Mouse (Mus musculus): ENCODE measurements around the gene Serpinb1b.
"Not testable (repeated sequence)": the region's sequence is repeated elsewhere in the genome, so short reads cannot be mapped to it uniquely, and the experiment has no call there.

Gene Serpinb1b

DNA sequence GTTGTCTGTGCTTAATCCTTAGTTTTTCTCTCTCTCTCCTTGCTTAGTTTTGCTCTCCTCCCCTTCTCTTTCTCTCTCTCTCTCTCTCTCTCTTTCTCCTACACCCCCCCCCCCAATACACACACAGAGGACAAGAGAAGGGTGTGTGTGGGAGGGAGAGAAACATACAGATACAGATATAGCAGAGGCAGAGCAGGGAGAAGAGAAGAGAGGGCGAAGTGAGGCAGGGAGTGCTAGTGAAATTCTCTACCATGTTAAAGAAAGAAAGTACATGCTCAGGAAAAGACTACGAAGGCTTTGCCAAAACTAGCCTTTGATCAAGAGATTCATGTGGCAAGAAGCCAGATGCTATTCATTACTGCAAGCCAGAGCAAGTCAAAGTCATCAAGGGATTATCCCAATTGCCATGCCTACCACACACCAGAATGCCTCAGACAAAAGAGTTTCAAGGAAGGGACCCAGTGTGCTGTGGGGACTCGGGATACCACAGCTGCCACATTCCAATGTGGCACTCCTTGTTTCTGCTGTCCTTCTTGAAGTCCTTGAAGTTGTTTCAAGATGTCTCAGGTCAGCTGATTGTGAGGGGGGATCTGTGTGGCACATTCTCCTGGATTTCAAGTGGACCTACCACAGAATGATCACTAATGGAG is at the start of gene Serpinb1b:
TSS of gene Serpinb1b (plus strand) at position 520 of the 650 bp plus-strand sequence.
- no peak for DNase-seq

DNA sequence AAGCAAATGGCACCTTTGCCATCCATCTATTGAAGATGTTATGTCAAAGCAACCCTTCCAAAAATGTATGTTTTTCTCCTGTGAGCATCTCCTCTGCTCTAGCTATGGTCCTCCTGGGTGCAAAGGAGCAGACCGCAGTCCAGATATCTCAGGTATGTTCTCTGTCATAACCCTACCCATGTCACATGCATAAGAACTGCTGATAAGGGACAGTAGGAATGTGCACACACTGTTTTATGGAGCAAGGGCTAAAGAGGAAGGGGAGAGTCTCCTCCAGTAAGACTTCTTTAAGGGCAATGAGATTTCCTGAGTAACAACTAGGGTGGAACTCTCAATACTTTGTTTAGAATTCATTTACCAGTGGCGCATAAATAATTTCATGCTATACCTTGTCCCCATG is 48.9 kb upstream of the Serpinb1b start:
- DNase-seq, result not testable (repeated sequence)

DNA sequence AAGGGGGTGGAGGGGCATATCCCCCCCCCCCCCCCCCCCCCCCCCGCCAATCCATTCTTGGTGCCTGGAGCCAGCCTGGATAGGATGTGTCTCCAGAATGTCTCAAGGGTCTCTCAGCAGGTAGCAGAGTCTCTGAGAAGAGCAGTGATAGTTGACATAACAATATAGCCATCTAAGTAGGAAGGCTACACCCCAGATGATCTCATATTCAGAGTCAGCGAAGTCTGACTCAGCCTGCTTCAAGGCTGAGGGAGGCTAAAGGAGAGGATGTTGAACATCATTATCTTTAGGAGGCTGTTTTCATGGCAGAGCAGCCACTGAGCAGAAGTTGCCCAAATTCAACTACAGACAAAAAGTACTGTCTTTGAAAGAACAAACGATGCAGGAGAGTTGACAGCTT is 48.1 kb upstream of the Serpinb1b start:
- no peak for DNase-seq

DNA sequence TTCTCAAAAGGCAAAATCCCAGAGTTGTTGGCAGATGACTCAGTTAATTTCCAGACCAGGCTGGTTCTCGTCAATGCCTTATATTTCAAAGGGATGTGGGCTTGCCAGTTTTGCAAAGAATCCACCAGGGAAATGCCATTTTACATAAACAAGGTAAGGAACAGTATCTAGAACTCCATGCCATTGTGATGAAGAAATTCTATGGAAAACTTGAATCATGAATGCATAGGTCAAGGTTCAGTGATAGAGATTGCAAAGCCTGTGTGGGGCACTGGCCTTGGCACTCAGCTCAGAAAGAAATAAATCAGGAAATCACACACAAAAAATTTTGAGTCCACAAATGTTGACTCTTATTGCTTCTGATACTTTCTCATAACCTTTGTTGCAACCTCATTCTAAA is 42.9 kb upstream of the Serpinb1b start:
- DNase-seq, result no peak

DNA sequence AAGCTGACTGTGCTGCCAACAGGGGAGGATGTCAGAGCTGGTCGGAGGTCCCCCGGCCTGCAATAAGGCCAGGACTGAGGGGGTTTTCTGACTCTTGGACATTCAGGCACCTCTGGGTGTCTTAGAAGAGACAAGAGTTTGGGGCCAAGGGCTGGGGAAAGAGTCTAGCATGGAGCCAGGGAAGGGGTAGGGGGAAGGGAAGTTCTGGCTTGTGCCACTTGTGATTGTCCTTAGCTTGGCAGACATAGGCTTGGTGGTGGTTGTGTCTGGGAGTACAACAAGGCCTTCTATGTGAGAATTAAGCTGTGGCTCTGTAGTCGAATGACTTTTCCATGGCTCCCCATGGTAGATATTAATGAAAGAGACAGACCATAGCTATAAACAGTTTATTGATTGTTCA is 34.8 kb upstream of the Serpinb1b start:
- DNase-seq, result no peak

DNA sequence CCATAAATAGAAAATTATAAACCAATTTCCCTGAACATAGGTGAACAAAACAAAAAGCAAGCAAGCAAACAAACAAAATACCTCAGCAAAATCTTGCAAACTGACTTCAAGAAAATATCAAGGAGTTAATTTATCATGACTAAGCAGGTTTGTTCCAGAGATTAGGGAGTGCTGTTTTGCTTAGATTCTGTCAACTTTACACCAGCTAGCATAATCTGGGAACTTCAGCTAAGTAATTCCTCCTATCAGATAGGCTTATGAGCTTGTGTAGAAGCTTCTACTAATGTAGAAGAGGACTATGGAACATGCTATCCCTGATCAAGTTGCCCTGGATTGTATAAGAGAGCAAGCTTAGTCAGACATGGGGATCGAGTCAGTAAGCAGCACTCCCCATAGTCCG is 31.1 kb upstream of the Serpinb1b start:
- no peak for DNase-seq

DNA sequence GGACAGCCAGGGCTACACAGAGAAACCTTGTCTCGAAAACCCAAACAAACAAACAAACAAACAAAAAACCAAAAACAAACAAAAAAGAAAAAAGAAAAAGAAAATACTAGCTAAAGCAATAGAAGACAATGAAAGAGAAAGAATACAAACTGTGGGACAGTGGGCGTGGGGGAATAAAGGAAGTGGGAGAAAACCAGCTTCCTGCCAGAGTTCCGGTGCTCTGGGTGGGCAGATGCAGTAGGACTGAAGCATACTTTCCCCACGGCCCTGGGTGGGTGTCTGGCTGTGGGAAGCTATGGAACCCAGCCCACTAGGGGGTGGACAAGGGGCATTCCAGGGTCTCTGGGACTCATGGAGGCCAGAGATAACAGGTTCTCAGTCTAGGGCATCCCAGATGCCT is 30.2 kb upstream of the Serpinb1b start:
- no peak for DNase-seq

DNA sequence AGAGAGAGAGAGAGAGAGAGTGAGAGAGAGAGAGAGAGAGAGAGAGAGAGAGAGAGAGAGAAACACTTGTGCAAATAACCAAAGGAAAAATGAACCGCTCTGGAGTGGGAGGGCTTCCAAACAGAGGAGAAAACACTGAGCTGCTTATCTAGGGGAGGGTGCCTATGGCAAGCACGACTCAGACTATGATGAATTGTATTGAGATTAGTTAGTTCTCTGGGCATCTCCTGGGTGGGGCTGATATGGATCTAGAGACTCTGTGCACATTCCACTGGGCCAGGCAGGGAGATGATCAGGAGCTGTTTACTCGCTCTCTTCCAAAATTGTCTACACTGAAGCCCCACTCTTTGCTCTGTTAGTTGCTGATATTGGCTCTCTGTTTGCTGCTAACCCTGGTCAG is 26.7 kb upstream of the Serpinb1b start:
- no peak for DNase-seq

DNA sequence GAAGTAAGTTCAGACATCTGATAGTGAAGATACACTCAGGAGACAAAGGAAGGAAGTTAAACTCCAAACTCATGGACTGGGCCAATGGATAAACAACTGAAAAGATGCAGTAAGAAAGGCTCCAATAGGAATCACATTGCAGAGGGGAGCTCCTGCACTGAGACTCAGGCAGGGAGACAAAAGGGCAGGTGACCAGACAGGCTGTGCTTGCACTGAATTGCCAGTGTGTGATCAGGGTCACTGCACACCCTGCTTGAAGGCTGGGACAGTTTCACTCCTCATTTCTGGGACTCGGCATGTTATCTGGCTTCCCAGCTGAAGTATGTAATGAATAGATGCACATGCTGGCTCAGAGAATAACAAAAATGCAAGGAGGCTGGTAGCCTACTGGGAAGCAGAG is 15.3 kb upstream of the Serpinb1b start:
- no peak for DNase-seq

DNA sequence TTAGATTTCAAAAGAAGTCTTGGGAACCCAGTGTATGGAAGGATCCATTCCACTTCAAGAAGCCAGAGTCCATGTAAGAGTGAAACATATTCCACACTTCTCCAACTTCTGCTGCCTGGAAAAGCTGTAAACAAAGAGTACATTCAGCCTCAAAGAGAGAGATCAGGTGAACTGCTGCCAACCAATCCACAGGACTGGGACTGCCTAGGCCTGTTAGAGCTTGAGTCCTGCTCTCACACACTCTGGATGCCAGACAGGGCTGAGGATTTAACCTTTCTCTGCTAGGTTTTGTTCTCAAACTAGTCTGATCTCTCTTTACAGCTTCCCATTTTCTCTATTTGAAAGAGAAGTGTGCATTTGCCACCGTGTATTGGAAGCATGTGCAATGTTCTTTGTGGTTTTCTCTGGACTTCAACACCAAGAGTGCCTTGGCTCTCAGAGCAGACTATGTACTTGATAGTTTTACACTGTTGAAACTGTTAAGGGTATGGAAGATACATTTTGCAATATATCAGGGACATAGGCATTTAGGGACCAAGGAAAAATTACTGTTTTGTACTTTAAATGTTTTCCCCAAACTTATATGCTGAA is 10.9 kb upstream of the Serpinb1b start:
- no peak for DNase-seq

DNA sequence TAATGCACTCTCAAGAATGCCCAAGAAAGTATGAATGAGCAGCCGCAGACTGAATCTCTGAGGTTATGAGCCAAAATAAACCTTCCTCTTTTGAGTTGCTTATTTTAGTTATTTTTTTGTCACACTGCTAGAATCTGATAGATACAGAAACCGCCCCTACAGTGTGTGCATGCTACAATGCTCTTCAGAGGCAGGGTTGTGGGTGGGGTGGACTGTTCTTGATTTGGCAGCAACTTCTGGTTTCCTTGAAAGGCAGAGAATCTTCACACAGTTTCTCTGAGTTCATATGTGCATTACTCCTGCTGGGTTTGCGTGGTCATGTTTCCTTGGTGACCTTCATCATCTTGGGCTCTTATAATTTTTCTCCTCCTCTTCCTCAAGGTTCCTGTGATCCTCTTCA is 10.2 kb upstream of the Serpinb1b start:
- DNase-seq, result no peak

DNA sequence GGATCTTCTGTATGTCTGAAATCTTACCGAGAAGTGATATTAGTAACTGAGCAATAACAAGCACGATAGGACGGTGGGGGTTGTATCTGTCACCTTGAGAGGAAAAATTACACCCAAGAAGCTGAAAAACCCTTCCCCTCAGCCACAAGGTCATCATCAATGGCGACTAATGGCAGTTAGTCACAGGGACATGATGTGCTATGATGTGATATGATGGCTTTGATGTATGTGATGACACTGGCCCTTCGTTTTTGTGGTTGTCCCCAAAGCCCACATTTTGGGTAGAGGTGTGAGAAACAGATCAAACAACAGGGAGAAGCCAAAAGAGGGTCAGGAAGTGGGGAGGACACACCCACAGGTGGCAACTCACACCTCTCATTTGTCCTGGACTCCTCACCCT is 6.6 kb upstream of the Serpinb1b start:
- no peak for DNase-seq

DNA sequence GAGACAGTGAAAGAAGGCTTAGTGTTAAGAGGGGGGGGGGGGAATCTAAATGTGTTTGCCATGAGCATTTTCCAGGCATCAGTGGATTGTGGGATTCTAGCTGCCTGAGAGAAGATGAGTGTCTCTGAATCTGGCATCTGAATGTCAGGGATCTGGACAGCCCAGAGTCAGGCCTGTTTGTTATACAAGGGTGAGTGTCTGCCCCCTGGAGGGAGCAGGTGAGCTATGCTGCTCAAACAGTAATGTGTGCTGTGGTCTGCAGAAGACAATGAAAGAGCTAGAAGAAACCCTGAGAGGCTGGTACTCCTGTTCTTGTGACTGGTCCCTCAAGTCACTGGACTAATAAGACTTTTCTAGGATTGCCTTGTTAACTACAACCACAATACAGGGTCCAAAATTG is 4.3 kb upstream of the Serpinb1b start:
- no peak for DNase-seq

DNA sequence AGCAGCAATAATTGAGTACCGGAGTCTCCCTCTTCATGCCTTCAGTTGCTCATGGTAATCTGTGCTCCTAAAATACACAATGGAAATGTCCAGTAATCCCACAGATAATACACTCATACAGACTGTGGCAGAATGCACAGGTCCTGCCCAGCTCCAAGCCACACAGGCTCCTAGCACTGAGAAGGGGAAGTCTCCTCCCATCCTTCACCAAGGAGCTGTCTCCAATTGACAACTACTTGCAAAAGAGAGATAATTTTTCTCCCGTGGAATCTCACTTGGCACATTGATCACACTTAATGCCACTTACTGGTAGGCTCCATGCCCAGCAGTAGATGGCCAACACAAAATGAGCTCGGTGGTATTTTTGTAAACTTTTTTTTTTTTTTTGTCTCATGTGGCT is 2.1 kb upstream of the Serpinb1b start:
- DNase-seq, result no peak

DNA sequence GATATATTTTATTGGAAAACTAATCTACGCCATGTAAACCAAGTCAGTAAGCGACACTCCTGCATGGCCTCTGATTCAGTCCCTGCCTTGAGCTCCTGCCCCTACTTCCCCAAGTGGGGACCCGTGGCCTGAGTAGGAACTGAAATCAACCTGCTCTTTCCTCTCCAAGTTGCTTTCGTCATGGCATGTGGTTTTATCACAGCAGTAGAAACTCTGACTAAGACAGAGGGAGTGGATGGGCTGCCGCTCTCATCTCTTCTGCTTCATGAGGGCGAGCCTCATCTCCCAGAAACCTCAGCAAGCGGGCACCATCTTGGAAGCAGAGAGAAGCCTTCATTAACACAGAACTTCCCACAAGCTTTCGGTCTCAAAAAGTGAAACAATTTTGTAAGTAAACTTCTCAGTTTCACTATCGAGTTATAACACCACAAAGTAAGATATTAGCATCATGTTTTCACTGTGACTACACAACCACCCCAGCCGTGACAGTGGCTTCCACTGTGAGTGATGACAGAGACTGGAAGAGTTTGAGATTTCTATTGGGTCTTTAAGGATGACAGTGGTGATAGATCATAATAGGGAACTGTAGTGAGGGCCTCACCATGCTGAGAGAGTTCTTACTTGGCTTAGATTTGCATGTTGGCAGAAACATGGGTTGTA is 1.2 kb upstream of the Serpinb1b start:
- no peak for DNase-seq

DNA sequence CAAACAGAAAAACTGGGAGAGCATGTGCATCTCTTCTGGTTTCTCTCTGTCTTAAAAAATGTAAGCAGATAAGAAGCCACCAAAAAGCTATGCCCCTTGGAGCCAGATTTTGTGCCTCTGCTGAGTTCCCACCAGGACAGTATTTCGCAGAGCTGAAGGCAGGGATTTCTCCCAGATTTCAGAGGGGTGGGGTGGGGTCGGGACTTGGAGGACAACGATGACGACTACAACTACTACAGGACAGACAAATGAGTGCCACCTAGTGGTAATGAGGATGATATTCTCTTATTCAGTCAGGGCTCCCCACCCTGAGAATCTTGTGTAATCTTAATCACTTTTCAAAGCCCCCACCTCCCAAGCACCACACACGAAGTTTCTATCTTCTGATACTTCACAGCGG is 1.0 kb downstream of the Serpinb1b start:
- DNase-seq, result no peak

DNA sequence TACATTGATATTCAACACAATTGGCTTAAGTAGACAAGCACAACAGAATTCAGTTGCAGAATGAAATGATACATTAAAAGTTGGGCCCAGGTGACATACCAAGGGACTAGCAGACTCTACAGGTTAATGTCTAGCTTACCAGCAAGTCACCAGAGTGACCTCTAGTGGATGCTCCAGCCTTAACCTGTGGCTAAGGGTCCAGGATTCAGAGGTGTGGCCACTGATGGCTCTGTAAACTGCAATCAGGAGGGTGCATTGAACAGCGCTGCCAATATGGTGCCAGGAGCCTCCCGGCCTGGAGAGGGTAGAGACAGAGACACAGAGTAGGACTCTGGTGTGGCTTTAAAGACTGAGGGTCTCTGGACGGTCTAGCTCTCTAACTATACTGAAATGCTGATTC is 2.0 kb downstream of the Serpinb1b start:
- DNase-seq, result peak; percentile 11

DNA sequence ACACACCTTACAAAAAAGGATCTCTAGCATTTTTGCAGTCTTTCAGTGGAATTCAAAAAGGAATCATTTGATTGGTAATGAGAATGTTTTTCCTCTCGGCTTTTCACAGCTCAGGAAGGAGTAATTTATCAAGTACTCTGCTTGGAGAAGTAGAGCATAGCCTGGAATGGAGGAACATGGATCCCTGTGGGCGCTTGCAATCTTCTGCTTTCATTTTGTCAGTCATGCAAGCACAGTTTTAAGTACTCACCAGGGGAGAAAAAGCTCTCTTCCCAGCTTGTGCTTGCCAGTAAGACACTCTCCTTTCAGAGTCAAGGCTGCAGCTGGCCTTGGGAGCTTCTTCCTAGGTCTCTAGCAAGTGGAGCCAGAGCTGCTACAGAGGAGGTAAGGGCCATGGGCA is 5.5 kb downstream of the Serpinb1b start:
- no peak for DNase-seq

DNA sequence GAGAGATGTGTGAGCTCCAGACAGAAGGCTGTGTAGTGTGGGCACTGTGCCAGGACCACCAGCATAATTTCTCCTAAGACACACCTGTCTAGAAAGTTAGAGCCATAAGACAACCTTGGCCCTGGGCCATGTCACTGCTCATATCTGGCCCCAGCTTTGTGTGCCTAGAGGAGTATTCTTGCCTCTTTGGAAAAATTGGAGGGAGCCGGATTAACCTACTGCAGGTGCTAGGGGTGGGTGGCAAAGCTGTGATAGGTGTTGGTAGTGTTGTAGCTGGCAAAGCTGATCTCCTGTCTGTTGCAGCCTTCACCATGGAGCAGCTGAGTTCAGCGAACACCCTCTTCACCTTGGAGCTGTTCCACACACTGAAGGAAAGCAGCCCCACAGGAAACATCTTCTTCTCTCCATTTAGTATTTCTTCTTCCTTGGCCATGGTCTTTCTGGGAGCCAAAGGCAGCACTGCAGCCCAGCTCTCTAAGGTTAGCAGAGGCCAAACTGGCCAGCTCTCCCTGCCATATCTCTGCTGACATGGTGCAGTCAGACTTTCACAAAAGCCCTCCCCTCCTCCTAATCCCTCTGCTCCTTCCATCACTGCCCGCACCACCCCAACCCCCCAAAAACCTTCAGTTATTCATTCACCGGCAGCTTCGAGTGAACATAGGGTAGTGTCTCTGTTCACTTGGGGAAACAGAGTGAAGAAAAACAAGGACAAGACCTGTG is 6.8 kb downstream of the Serpinb1b start:
- peak; percentile 42 for DNase-seq

DNA sequence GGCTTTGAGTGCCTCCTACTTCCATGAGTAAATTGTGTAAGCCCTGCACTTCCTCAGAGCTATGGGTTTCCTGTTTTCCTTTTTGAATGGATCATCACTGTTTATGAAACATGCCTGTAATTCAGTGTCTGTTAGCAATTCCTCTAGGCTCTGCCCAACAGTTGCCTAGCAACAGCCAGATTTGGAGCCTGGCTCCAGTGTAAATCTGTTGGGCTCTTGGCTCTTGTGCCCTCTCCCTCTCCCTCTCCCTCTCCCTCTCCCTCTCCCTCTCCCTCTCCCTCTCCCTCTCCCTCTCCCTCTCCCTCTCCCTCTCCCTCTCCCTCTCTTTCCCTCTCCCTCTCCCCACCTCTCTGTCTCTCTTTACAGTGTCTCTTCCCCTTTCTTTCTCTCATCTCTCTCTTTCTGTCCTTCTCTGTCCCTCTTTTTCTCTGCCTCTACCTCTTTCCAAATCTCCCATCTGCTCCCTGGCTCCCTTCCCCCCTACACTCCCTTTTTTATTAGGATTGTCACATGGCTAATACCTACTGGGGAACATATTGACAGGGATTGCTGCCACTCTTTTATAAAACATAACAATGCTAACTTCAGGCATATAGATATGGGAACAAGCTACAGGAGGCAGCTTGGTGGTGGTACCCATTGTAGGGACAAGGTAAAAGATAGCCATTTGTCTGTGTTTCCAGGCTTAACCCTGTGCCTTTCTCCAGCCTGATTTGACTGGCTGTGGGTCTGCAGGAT is 7.5 kb downstream of the Serpinb1b start:
- peak; percentile 49 for DNase-seq

DNA sequence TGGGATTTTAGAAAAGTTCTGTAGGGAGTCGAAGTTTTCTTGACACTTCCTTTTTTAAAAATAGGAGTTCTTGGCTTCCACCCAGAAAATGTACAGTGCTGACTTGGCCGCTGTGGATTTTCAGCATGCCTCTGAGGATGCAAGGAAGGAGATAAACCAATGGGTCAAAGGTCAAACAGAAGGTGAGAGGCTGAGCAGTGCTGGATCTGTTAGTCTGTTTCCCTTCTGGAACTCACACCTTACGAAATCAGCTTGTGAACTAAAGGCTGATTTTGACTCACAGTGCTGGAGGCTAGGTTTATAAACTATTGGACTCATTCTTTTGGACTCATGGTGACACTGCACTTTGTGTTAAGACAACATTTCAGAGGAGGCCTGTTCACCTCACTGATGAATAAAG is 11.2 kb downstream of the Serpinb1b start:
- DNase-seq, result no peak

DNA sequence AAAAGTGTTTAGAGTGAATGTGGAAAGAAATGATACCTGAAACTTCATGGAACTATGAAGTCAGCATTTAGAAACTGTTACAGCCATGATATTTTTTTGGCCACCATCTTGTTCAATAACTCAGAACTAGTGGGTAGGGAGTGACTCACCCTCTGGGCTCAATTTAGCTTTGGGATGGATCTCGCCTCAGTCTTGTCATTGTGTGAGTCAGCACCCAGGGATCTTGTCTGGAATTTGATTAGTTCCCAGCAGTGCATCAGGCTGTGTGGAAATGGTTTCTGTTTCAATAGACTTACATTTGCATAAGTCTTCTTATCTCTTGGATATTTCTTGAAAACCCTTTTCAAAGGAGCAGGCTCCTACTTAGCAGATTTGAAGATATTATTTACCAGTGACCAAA is 12.2 kb downstream of the Serpinb1b start:
- DNase-seq, result no peak

DNA sequence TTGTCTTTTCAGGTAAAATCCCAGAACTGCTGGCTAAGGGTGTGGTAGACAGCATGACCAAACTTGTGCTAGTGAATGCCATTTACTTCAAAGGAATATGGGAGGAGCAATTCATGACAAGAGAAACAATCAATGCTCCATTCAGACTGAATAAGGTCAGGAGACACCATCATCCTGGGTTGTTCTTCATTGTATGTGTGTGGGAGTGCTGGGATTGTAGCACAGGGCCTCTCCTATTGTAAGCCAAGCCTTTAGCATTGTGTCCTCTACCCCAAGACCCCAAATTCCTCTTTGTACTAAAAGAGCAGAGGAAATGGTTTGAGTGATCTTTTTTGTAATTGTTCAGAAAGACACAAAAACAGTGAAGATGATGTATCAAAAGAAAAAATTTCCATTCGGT is 12.9 kb downstream of the Serpinb1b start:
- DNase-seq, result no peak
